Mouse (Mus musculus) heart, embryonic 15.5 days (tissue): ENCODE measurements around the gene Prom1. TPM values are rescaled to one million over a fixed set of nuclear protein-coding genes. Genes with fewer than 3 reads are reported as not detected.
A peak's percentile ranks its signal among the peaks of the same experiment; 100 is the strongest.
"Not testable (repeated sequence)": the region's sequence is repeated elsewhere in the genome, so short reads cannot be mapped to it uniquely, and the experiment has no call there.

Experiments
- ATAC-seq: fragments of 200-750 bp; cut with Nextera tagmentation; replicated peaks from 2 replicates; pipeline ENCODE4 v1.8.0; 2017; ENCODE audit warnings: low read depth, moderate TSS enrichment; ENCODE audit not compliant: insufficient number of reproducible peaks, insufficient read depth, low FRiP score
- H3K27ac ChIP-seq: fragments of 300-500 bp; sonication (generic); 2 replicates; pipeline ENCODE4 v1.5.1; 2015; ENCODE audit warnings: mild to moderate bottlenecking, inconsistent platforms
- H3K27me3 ChIP-seq: fragments of 300-500 bp; sonication (generic); 2 replicates; pipeline ENCODE4 v1.6.1; 2015; ENCODE audit warnings: inconsistent platforms
- H3K36me3 ChIP-seq: fragments of 300-500 bp; sonication (generic); 2 replicates; pipeline ENCODE4 v1.6.1; 2015; ENCODE audit warnings: mild to moderate bottlenecking, inconsistent platforms
- H3K4me1 ChIP-seq: fragments of 300-500 bp; sonication (generic); replicated peaks from 2 replicates; pipeline ENCODE4 v1.6.1; 2015; ENCODE audit warnings: inconsistent platforms
- H3K4me2 ChIP-seq: fragments of 300-500 bp; sonication (generic); 2 replicates; pipeline ENCODE4 v1.6.1; 2015; ENCODE audit warnings: inconsistent platforms, mild to moderate bottlenecking, moderate library complexity
- H3K4me3 ChIP-seq: fragments of 300-500 bp; sonication (generic); 2 replicates; pipeline ENCODE4 v1.5.1; 2015; ENCODE audit warnings: mild to moderate bottlenecking, inconsistent platforms
- H3K9ac ChIP-seq: fragments of 300-500 bp; sonication (generic); 2 replicates; pipeline ENCODE4 v1.6.1; 2015; ENCODE audit warnings: mild to moderate bottlenecking, inconsistent platforms
- H3K9me3 ChIP-seq: fragments of 300-500 bp; sonication (generic); replicated peaks from 2 replicates; pipeline ENCODE4 v1.6.1; 2016; ENCODE audit warnings: inconsistent platforms
- WGBS: fragments of 180-500 bp; shearing (Covaris S2); methylation state at CpG from one replicate; pipeline ENCODE4 v1.1.7; 2015; ENCODE audit warnings: mixed read lengths; 5-methylcytosine and 5-hydroxymethylcytosine counted together
- polyA plus RNA-seq: library from polyadenylated mRNA; unstranded; fragments of >200 nt; fragmentation: Nextera tagmentation; extraction: Ambion mirVana; gene quantifications from 2 replicates; pipeline ENCODE4 v1.2.1, GENCODE M21; 2015

The Prom1 gene
- polyA plus RNA-seq: 6.5 and 10.3 TPM in 2 replicates

GRCm38 (mm10) chr5:44101231-44102110 lies at the start of gene Prom1:
Gene Prom1, minus strand, starts transcription at chr5:44102032.
- H3K4me1 ChIP-seq: peaks cover 13% of the 10 kb centered on the region
- H3K9ac ChIP-seq: peak within 1 kb of the TSS; percentile 61
- H3K27ac ChIP-seq: no peak within 1 kb of the TSS
- H3K4me2 ChIP-seq: peak within 1 kb of the TSS; percentile 97
- ATAC-seq: peak; percentile 37
- no peaks in the 10 kb centered on the region for H3K9me3 ChIP-seq
- WGBS: 1% methylated on average over 44 of the region's 44 CpGs
- no peaks in the 10 kb centered on the region for H3K36me3 ChIP-seq
- H3K27me3 ChIP-seq: peaks cover 8% of the 10 kb centered on the region; the same call in 1 of the 2 replicates
- H3K4me3 ChIP-seq: peak within 1 kb of the TSS; percentile 59

- Histone ChIP-seq H3K4me2 (no peak overlapping the region), H3K27me3 (no peaks in the 10 kb centered on the region), H3K4me1 (no peaks in the 10 kb centered on the region), H3K4me3 (no peak overlapping the region), H3K9me3 (no peaks in the 10 kb centered on the region), H3K9ac (no peak overlapping the region), H3K27ac (no peak overlapping the region), H3K36me3 (no peaks in the 10 kb centered on the region)
- no peak for ATAC-seq
- 83% methylated on average over 3 of the region's 3 CpGs for WGBS
Observed at GRCm38 (mm10) chr5:44147732-44148131, 45.9 kb upstream of the Prom1 start.

GRCm38 (mm10) chr5:44146437-44147332 lies 44.9 kb upstream of the Prom1 start:
- H3K4me2 ChIP-seq: no peak overlapping the region
- H3K4me3 ChIP-seq: no peak overlapping the region
- H3K9me3 ChIP-seq: no peaks in the 10 kb centered on the region
- no peaks in the 10 kb centered on the region for H3K27me3 ChIP-seq
- H3K9ac ChIP-seq: no peak overlapping the region
- no peaks in the 10 kb centered on the region for H3K4me1 ChIP-seq
- no peak overlapping the region for H3K27ac ChIP-seq
- ATAC-seq: no peak
- no peaks in the 10 kb centered on the region for H3K36me3 ChIP-seq
- WGBS: 75% methylated on average over 6 of the region's 6 CpGs

- H3K9me3 ChIP-seq: no peaks in the 10 kb centered on the region
- H3K4me1 ChIP-seq: no peaks in the 10 kb centered on the region
- H3K27me3 ChIP-seq: no peaks in the 10 kb centered on the region
- no peak overlapping the region for H3K4me2 ChIP-seq
- no peak for ATAC-seq
- no peak overlapping the region for H3K9ac ChIP-seq
- H3K4me3 ChIP-seq: no peak overlapping the region
- H3K27ac ChIP-seq: no peak overlapping the region
- WGBS: 50% methylated on average over 8 of the region's 8 CpGs
- H3K36me3 ChIP-seq: no peaks in the 10 kb centered on the region
Observed at GRCm38 (mm10) chr5:44143467-44144235, 41.8 kb upstream of the Prom1 start.

- 73% methylated on average over 4 of the region's 4 CpGs for WGBS
- Histone ChIP-seq H3K27me3 (no peaks in the 10 kb centered on the region), H3K36me3 (no peaks in the 10 kb centered on the region), H3K4me2 (no peak overlapping the region), H3K4me3 (no peak overlapping the region), H3K27ac (no peak overlapping the region), H3K9me3 (no peaks in the 10 kb centered on the region), H3K4me1 (no peaks in the 10 kb centered on the region), H3K9ac (no peak overlapping the region)
- ATAC-seq: no peak
Observed at GRCm38 (mm10) chr5:44127487-44127886, 25.7 kb upstream of the Prom1 start.

- H3K4me3 ChIP-seq, H3K4me1 ChIP-seq, H3K36me3 ChIP-seq, H3K4me2 ChIP-seq, H3K27ac ChIP-seq, H3K27me3 ChIP-seq, H3K9ac ChIP-seq, H3K9me3 ChIP-seq, ATAC-seq: not testable (repeated sequence)
- 87% methylated on average over 8 of the region's 8 CpGs for WGBS
Observed at GRCm38 (mm10) chr5:44126574-44126973, 24.7 kb upstream of the Prom1 start.

- Histone ChIP-seq H3K27me3 (no peaks in the 10 kb centered on the region), H3K36me3 (no peaks in the 10 kb centered on the region), H3K9me3 (no peaks in the 10 kb centered on the region), H3K4me3 (no peak overlapping the region), H3K4me1 (no peaks in the 10 kb centered on the region), H3K27ac (no peak overlapping the region), H3K4me2 (no peak overlapping the region), H3K9ac (no peak overlapping the region)
- ATAC-seq: no peak
- WGBS: 77% methylated on average over 2 of the region's 2 CpGs
Observed at GRCm38 (mm10) chr5:44121390-44121789, 19.6 kb upstream of the Prom1 start.

- no peaks in the 10 kb centered on the region for H3K4me1 ChIP-seq
Observed at GRCm38 (mm10) chr5:44113138-44113537, 11.3 kb upstream of the Prom1 start.

GRCm38 (mm10) chr5:44109121-44109520 lies 7.3 kb upstream of the Prom1 start:
- H3K4me1 ChIP-seq: peaks cover 6% of the 10 kb centered on the region; the same call in 1 of the 2 replicates
- no peaks in the 10 kb centered on the region for H3K9me3 ChIP-seq
- H3K36me3 ChIP-seq: no peaks in the 10 kb centered on the region
- no peak overlapping the region for H3K27ac ChIP-seq
- H3K4me3 ChIP-seq: no peak overlapping the region
- no peaks in the 10 kb centered on the region for H3K27me3 ChIP-seq
- WGBS: 64% methylated on average over 2 of the region's 2 CpGs
- no peak overlapping the region for H3K9ac ChIP-seq
- no peak overlapping the region for H3K4me2 ChIP-seq
- ATAC-seq: no peak

More at GRCm38 (mm10) chr5:44113138-44113537, 11.3 kb upstream of the Prom1 start:
- no peak overlapping the region for H3K9ac ChIP-seq
- no peaks in the 10 kb centered on the region for H3K27me3 ChIP-seq
- no peak overlapping the region for H3K4me2 ChIP-seq
- H3K36me3 ChIP-seq: no peaks in the 10 kb centered on the region
- no peak for ATAC-seq
- H3K9me3 ChIP-seq: no peaks in the 10 kb centered on the region
- no peak overlapping the region for H3K27ac ChIP-seq
- whole genome bisulfite sequencing: 71% methylated on average over 2 of the region's 2 CpGs
- no peak overlapping the region for H3K4me3 ChIP-seq

- 79% methylated on average over 4 of the region's 4 CpGs for WGBS
- Histone ChIP-seq H3K4me3 (no peak overlapping the region), H3K27me3 (no peaks in the 10 kb centered on the region), H3K9me3 (no peaks in the 10 kb centered on the region), H3K9ac (no peak overlapping the region), H3K27ac (no peak overlapping the region), H3K36me3 (no peaks in the 10 kb centered on the region), H3K4me1 (peaks cover 6% of the 10 kb centered on the region; the same call in 1 of the 2 replicates), H3K4me2 (no peak overlapping the region)
- no peak for ATAC-seq
Observed at GRCm38 (mm10) chr5:44108125-44108524, 6.3 kb upstream of the Prom1 start.

- Histone ChIP-seq H3K27me3 (peaks cover 8% of the 10 kb centered on the region; the same call in 1 of the 2 replicates), H3K9ac (no peak overlapping the region), H3K4me2 (no peak overlapping the region), H3K36me3 (no peaks in the 10 kb centered on the region), H3K9me3 (no peaks in the 10 kb centered on the region), H3K4me1 (peaks cover 13% of the 10 kb centered on the region), H3K27ac (no peak overlapping the region), H3K4me3 (no peak overlapping the region)
- WGBS: 39% methylated on average over 4 of the region's 4 CpGs
- ATAC-seq: no peak
Observed at GRCm38 (mm10) chr5:44105192-44105591, 3.4 kb upstream of the Prom1 start.
